Mouse (Mus musculus) intestine, embryonic 15.5 days (tissue): ENCODE measurements around the gene Mdga1. TPM values are rescaled to one million over a fixed set of nuclear protein-coding genes. Genes with fewer than 3 reads are reported as not detected.

Source experiments
- ATAC-seq: fragments of 200-750 bp; cut with Nextera tagmentation; 2 replicates; pipeline ENCODE4 v1.8.0; 2017; ENCODE audit warnings: moderate TSS enrichment, moderate library complexity
- H3K27ac ChIP-seq: fragments of 300-500 bp; sonication (generic); 2 replicates; pipeline ENCODE4 v1.5.1; 2015; ENCODE audit warnings: mild to moderate bottlenecking, inconsistent platforms
- H3K27me3 ChIP-seq: fragments of 300-500 bp; sonication (generic); replicated peaks from 2 replicates; pipeline ENCODE4 v1.6.1; 2015; ENCODE audit warnings: inconsistent platforms
- H3K36me3 ChIP-seq: fragments of 300-500 bp; sonication (generic); 2 replicates; pipeline ENCODE4 v1.6.1; 2015; ENCODE audit warnings: inconsistent platforms
- H3K4me1 ChIP-seq: fragments of 300-500 bp; sonication (generic); replicated peaks from 2 replicates; pipeline ENCODE4 v1.6.1; 2015; ENCODE audit warnings: inconsistent platforms
- H3K4me2 ChIP-seq: fragments of 300-500 bp; sonication (generic); replicated peaks from 2 replicates; pipeline ENCODE4 v1.6.1; 2015; ENCODE audit warnings: mild to moderate bottlenecking, inconsistent platforms
- H3K4me3 ChIP-seq: fragments of 300-500 bp; sonication (generic); replicated peaks from 2 replicates; pipeline ENCODE4 v1.5.1; 2015; ENCODE audit warnings: inconsistent platforms
- H3K9ac ChIP-seq: fragments of 300-500 bp; sonication (generic); 2 replicates; pipeline ENCODE4 v1.6.1; 2015; ENCODE audit warnings: inconsistent platforms
- H3K9me3 ChIP-seq: fragments of 300-500 bp; sonication (generic); 2 replicates; pipeline ENCODE4 v1.6.1; 2016; ENCODE audit warnings: inconsistent platforms
- WGBS: fragments of 180-500 bp; shearing (Covaris S2); methylation state at CpG from one replicate; pipeline ENCODE4 v1.1.7; 2015; 5-methylcytosine and 5-hydroxymethylcytosine counted together
- polyA plus RNA-seq: library from polyadenylated mRNA; unstranded; fragments of >200 nt; fragmentation: Nextera tagmentation; extraction: Ambion mirVana; gene quantifications from 2 replicates; pipeline ENCODE4 v1.2.1, GENCODE M21; 2015

Gene Mdga1
- polyA plus RNA-seq, 1 experiment from 2014 or later, result 2.1 TPM

DNA sequence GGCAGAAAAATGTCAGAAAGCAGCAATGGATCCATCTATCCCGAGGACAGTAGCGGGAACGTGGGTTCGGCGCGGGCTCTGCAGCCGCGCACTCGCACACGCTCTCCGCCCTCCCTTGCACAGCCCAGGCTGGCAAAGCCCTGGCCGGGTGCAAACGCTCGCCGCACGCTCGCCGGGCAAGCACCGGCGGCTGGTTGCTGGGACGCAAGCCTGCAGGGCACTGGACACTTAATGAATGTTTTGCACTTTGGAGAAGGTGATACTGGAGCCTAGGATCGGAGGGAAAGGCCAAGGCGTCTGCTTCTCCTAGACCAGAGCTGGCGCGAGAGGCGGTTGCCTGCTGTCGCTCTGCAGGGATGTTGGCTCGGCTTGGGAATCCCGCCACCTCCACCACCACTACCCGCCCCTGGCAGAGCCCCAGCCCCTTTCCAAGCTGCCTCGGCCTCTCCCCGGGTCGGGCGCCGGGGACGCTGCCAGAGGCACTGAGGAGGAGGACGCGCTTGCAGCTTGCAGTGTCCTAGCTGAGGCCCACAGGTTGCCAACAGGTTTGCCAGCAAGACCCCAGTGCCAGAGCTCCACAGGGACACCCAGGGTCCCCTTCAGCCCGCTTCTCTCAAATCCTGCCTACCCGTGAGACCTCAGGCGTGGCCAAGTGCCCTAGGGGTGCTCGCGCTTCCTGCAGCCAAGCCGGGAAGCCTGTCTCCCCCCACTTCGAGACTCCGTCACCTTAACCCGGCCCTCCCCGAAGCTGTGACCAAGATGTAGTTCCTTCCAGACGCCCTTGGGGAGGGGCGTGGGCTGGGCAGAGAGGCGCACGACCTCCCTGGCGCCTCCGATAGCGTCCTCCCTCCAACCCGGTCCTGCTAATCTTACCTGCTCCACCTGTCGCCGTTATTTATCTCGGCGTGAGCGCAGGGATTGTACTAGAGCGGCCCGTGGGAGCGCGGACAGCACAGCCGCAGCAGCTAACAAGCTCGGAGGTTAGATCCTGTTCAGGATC lies 80.6 kb downstream of the Mdga1 start:
- no peaks in the 10 kb centered on the region for H3K36me3 ChIP-seq
- H3K9ac ChIP-seq, result peak overlapping the region; percentile 67
- peaks cover 28% of the 10 kb centered on the region for H3K4me1 ChIP-seq
- no peak overlapping the region; the same call in 1 of the 2 replicates for H3K27ac ChIP-seq
- H3K4me3 ChIP-seq, result peak overlapping the region; percentile 67
- H3K9me3 ChIP-seq, result no peaks in the 10 kb centered on the region
- H3K27me3 ChIP-seq, result peaks cover 48% of the 10 kb centered on the region
- peak overlapping the region; percentile 100 for H3K4me2 ChIP-seq
- 2% methylated on average over 67 of the region's 67 CpGs for WGBS
- ATAC-seq, result peak; percentile 57; the same call in 1 of the 2 replicates

DNA sequence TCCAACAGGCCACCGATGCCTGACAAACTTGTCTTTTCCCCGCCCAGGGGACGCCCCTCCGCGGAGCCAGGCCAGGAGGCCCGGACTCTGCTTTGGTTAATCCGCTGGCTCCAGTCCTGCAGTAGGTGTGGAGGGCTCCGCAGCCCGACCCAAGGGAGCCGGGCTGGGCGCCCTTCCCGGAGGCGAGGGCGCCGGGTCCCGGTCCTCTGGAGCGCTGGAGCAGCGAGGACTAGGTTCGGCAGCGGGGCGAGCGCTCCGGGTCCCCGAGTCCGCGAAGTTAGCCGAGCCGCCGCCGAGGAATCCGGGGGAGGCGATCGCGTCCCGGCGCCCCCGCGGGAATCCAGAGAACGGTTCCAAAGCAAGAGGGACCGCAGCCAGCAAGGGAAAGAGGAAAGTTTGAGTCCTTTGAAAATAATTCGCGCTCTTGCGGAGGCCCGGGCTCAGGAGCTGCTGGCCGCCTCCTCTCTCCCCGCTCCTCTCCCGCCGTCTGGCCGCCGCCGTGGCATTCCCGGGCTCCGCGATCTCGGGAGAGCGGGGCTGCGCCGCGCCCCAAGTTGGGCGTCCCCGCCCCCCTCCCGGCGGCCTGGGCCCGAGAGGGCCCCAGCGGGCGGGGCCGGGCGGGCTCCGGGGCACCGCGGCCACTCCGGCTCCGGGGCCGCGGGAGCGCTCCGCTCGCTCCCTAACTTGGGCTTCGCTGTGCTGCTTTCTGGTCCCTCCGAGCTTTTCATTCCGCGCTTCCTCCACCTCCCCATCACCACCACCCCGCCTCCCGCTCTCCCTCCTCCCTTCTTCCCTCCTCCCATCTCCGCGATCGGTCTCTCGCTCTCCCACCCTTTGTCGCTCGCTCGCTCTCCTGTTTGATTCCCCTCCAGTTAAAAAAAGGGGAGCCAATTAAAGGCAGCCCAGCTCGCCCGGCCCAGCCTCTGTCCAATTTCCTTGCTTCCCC lies 81.7 kb downstream of the Mdga1 start:
- WGBS, result under 1% methylated on average over 90 of the region's 93 CpGs
- Histone ChIP-seq H3K9ac (peak overlapping the region; percentile 67), H3K4me1 (peaks cover 28% of the 10 kb centered on the region), H3K36me3 (no peaks in the 10 kb centered on the region), H3K27ac (peak overlapping the region; percentile 48), H3K4me3 (peak overlapping the region; percentile 67), H3K9me3 (no peaks in the 10 kb centered on the region), H3K4me2 (peak overlapping the region; percentile 100), H3K27me3 (peaks cover 59% of the 10 kb centered on the region)
- ATAC-seq, result peak; percentile 44

DNA sequence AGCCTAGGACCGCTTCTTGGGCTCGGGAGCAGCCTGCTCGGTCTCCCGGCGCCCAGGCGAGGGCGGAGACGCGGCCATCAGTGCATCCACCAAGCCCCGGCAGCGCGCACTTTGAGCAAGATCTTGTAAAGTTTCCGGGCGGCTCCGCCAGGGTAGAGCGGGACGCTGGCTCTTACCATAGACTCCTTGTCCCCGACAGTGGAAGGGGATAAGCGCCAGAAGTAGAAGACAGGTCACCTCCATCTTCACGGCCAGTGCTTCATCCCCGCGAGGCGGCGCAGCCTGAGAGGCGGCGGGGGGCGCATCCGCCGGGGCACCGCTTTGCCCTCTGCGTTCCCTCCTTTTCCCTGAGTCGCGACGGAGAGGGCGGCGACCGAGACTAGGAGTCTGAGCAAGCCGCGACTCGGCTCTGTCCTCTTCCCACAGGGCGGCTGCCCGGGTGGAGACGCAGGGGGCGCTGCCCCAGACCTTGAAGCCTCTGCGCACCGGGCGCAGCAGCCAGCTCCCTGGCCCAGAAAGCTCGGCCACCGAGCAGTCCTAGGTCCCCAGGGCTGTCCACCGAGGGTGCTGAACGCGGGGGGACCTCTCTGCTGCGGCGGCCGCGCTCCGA lies 82.5 kb downstream of the Mdga1 start:
- peak overlapping the region; percentile 67 for H3K4me3 ChIP-seq
- H3K4me1 ChIP-seq, result peaks cover 28% of the 10 kb centered on the region
- ATAC-seq, result peak; percentile 57
- WGBS, result under 1% methylated on average over 57 of the region's 57 CpGs
- H3K9me3 ChIP-seq, result no peaks in the 10 kb centered on the region
- H3K27me3 ChIP-seq, result peaks cover 61% of the 10 kb centered on the region
- no peaks in the 10 kb centered on the region for H3K36me3 ChIP-seq
- H3K9ac ChIP-seq, result peak overlapping the region; percentile 67
- H3K27ac ChIP-seq, result 0 out of 2 replicates have a peak overlapping the region, but pooled peaks have one; percentile 48
- peak overlapping the region; percentile 100 for H3K4me2 ChIP-seq

DNA sequence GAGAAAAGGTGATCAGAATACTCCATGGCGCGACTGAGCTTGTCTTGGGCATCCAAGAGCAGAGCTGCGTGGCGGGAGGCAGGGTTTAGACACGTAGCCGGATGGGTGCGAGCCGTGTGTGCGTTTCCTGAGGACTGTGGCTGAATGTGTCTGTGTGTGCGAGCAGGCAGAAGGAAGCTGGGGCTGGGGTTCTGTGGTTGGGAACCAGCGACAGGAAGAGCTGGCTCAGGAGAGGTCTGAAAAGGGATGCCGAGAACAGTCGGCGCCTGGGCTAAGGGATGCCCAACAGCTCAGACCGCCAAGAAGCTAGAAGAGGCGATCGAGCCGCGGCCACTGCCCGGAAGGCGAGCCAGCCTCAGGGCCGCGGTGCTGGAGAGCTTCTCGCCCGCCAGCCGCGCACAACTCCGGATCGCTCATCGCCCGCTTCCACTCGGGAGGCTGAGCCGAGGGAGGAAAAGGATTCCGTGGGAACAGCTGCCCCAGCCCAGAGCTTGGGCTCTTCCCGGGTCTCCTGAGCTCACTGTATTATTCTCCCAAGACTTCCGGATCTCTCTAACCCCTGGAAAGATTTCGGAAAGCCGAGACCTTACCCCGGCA lies 83.1 kb downstream of the Mdga1 start:
- WGBS, result under 1% methylated on average over 39 of the region's 39 CpGs
- peaks cover 28% of the 10 kb centered on the region for H3K4me1 ChIP-seq
- ATAC-seq, result peak; percentile 10; the same call in 1 of the 2 replicates
- H3K9ac ChIP-seq, result peak overlapping the region; percentile 67
- H3K27ac ChIP-seq, result no peak overlapping the region
- H3K4me3 ChIP-seq, result peak overlapping the region; percentile 67
- H3K27me3 ChIP-seq, result peaks cover 61% of the 10 kb centered on the region
- no peaks in the 10 kb centered on the region for H3K36me3 ChIP-seq
- H3K4me2 ChIP-seq, result peak overlapping the region; percentile 100
- no peaks in the 10 kb centered on the region for H3K9me3 ChIP-seq

DNA sequence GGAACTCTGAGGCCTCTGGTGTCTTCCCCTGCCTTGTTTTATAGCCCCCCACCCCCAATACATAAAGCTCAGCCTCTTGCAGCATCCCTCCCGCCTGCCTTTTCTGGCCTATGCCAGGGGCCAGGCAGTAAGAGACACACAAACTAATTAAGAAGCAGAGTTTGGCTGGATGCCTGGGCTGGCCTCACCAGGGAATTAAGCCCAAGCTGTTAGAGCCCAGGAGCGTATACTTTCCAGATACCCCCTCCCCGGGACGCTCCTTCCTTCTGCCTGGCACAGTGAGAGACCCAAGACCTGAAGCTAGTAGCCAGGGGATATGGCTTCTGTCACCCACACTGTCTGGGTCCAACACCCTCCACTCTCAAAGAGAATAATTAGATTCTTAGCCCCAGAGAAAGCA lies 83.8 kb downstream of the Mdga1 start:
- Histone ChIP-seq H3K4me3 (peak overlapping the region; percentile 67), H3K9me3 (no peaks in the 10 kb centered on the region), H3K27me3 (peaks cover 61% of the 10 kb centered on the region), H3K4me1 (peaks cover 28% of the 10 kb centered on the region), H3K27ac (no peak overlapping the region), H3K9ac (peak overlapping the region; percentile 67), H3K4me2 (peak overlapping the region; percentile 100), H3K36me3 (no peaks in the 10 kb centered on the region)
- ATAC-seq, result no peak
- 20% methylated on average over 4 of the region's 4 CpGs for WGBS

DNA sequence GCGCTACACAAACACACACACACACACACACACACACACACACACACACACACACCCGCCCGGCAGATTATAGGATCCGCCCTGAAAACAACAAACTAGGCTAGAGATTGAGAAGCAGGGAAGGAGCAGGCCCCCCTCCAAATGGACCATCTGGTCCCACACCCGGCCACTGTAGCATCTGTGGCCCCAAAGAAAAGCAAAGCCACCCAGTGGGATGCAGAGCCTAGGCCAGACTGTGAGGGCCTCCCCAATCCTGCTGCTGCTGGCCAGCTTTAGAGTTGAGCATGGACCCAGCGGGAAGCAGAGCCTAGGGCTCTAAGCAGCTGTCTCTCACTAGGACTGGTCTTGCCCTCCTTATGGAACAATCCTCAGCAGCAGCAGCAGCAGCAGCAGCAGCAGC lies 85.3 kb downstream of the Mdga1 start:
- no peak overlapping the region for H3K27ac ChIP-seq
- H3K27me3 ChIP-seq, result peaks cover 51% of the 10 kb centered on the region
- WGBS, result 62% methylated on average over 6 of the region's 6 CpGs
- H3K4me2 ChIP-seq, result no peak overlapping the region
- ATAC-seq, result no peak
- no peak overlapping the region for H3K4me3 ChIP-seq
- H3K36me3 ChIP-seq, result no peaks in the 10 kb centered on the region
- H3K9ac ChIP-seq, result no peak overlapping the region
- no peaks in the 10 kb centered on the region for H3K9me3 ChIP-seq
- peaks cover 25% of the 10 kb centered on the region for H3K4me1 ChIP-seq

DNA sequence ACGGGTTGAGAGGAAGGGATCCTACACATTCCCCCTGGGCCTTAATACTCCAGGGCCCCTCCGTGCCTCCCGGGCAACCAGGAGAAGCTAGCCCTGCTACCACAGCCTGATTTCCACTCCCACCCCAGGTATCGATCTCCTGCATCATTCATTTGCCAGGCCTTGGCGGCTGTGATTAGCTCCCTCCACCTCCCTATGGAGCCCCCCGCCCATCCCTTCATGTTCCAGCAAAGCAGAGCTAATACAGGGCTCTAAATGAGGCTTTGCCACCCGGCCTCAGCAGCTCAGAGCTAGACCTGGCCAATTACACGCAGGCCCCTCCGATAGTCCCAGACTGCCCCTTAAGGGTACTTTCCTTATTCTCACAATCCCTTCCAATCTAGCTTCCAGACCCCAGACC lies 86.5 kb downstream of the Mdga1 start:
- Histone ChIP-seq H3K4me3 (no peak overlapping the region), H3K9me3 (no peaks in the 10 kb centered on the region), H3K27me3 (peaks cover 43% of the 10 kb centered on the region), H3K9ac (no peak overlapping the region), H3K36me3 (no peaks in the 10 kb centered on the region), H3K4me2 (no peak overlapping the region), H3K27ac (no peak overlapping the region), H3K4me1 (peaks cover 17% of the 10 kb centered on the region)
- WGBS, result 57% methylated on average over 9 of the region's 9 CpGs
- no peak for ATAC-seq

DNA sequence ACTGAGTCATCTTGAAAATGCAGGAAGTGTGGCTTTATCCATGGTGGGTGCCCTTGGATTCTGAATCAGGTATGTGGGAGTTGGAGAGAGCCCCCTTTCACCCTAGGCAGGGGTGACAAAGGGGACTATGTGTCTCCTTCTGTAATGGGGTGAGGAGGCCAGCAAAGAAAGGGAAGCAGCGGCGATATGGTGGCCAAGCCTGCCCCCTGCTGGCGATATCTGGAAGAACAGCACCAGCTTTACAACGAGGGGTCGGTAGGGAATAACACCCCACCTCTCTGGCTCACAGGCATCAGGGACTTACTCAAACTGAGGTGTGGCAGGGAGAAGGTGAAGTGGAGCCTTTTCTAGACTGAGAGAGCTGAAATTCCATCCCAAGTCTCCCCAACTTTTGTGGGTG lies 87.0 kb downstream of the Mdga1 start:
- ATAC-seq, result no peak
- H3K4me2 ChIP-seq, result no peak overlapping the region
- H3K9ac ChIP-seq, result no peak overlapping the region
- no peaks in the 10 kb centered on the region for H3K36me3 ChIP-seq
- WGBS, result 0% methylated on average over 5 of the region's 5 CpGs
- no peaks in the 10 kb centered on the region for H3K9me3 ChIP-seq
- no peak overlapping the region for H3K27ac ChIP-seq
- H3K27me3 ChIP-seq, result peaks cover 43% of the 10 kb centered on the region
- H3K4me1 ChIP-seq, result peaks cover 17% of the 10 kb centered on the region
- no peak overlapping the region for H3K4me3 ChIP-seq

DNA sequence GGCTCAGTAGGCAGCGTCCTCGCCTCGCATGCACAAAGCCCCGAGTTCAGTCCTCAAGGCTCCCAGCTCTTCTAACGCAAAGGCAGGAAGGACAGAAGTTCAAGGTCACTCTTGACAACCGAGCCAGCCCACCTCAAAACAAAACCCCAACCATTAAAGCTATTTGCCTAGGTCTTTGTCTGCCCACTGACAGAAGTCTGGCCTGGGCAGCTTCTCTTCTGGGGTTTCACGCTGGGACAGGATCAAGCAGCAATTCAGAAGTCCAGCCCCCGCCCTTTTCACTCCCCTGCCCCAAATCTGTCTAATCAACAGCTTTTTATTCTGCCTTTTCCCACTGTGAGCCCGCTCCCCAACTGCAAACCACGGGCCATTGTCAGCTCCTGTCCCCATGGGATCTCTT lies 89.6 kb downstream of the Mdga1 start:
- H3K9me3 ChIP-seq, result no peaks in the 10 kb centered on the region
- H3K4me3 ChIP-seq, result no peak overlapping the region
- H3K4me1 ChIP-seq, result no peaks in the 10 kb centered on the region
- WGBS, result 59% methylated on average over 10 of the region's 10 CpGs
- no peak for ATAC-seq
- H3K27me3 ChIP-seq, result peaks cover 24% of the 10 kb centered on the region
- no peak overlapping the region for H3K4me2 ChIP-seq
- no peak overlapping the region for H3K9ac ChIP-seq
- H3K36me3 ChIP-seq, result no peaks in the 10 kb centered on the region
- no peak overlapping the region for H3K27ac ChIP-seq

DNA sequence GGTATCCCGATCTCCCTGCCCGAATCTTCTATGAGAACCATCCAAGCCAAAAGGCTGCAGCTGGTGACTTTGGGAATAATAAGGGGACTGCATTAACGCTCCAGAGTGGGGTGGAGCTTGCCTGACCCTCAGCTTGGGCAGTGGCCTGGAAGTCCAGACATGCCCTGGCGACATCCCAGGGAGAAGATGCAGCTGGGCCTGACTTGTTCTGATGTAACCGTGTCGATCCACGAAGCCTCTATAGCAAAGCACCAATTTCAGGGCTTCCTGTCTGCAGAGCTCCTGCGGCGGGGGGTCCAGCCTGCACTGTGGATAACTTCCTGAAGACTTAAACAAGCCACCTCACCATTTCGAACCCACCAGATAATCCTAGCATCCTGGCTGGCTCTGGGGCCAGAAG lies 90.9 kb downstream of the Mdga1 start:
- H3K4me3 ChIP-seq, result no peak overlapping the region
- H3K27me3 ChIP-seq, result peaks cover 13% of the 10 kb centered on the region
- no peak overlapping the region for H3K9ac ChIP-seq
- H3K36me3 ChIP-seq, result no peaks in the 10 kb centered on the region
- H3K4me2 ChIP-seq, result no peak overlapping the region
- no peaks in the 10 kb centered on the region for H3K9me3 ChIP-seq
- WGBS, result 82% methylated on average over 10 of the region's 10 CpGs
- ATAC-seq, result no peak
- no peaks in the 10 kb centered on the region for H3K4me1 ChIP-seq
- H3K27ac ChIP-seq, result no peak overlapping the region

DNA sequence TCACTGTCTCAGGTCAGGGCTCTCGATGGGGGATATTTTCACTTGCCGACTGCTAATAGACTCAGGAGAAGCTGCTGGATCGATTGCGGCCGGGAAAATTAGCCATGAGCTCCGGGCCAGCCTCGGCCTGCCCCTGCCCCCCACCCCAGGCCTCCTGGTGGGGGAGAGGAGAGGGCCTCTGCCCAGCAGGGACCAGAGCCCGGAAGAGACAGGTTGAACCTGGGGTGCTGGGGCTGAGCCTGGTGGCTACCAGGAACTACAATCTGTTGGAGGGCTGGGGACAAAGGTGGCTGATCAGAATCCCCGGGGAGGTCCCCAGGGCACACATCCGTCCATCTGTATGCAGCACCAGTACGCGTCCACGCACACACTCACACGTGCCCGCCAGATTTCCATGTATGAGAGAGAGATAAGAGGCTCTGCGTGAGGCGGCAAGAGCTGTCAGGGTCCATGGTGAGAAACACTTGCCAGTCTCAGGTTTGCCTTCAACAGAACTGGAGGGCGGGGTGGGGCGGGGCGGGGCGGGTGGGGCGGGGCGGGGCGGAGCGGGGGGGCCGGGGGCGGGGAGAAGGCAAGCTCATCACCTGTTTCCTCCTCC lies 95.7 kb downstream of the Mdga1 start:
- no peaks in the 10 kb centered on the region for H3K36me3 ChIP-seq
- 0 out of 2 replicates have a peak, but pooled peaks cover 6% of the 10 kb centered on the region for H3K4me1 ChIP-seq
- H3K27me3 ChIP-seq, result no peaks in the 10 kb centered on the region
- no peak overlapping the region for H3K27ac ChIP-seq
- H3K9me3 ChIP-seq, result no peaks in the 10 kb centered on the region
- peak overlapping the region; percentile 44 for H3K4me2 ChIP-seq
- H3K9ac ChIP-seq, result no peak overlapping the region
- H3K4me3 ChIP-seq, result no peak overlapping the region
- 22% methylated on average over 23 of the region's 27 CpGs for WGBS
- peak; percentile 49 for ATAC-seq
